In genomic region chr13:101115296-101115695, GRCm38 (mm10) we compare ENCODE assay signal across 27 mouse cellular contexts.
"Had no signal": no experiment of that assay in that cellular context is flagged by ENCODE, and none has a peak within 500 bp of the region (broad histone marks: within the 10 kb centered on the region; RNA-seq: fewer than 3 reads in every experiment).

No protein-coding gene starts in this region.

- H3K9me3 ChIP-seq: embryonic facial prominence, embryonic 10.5 days; embryonic facial prominence, embryonic 12.5 days; embryonic facial prominence, embryonic 13.5 days; embryonic facial prominence, embryonic 15.5 days; forebrain, embryonic 10.5 days; forebrain, embryonic 12.5 days; forebrain, embryonic 13.5 days; forebrain, embryonic 15.5 days had no signal

- H3K27me3 ChIP-seq: embryonic facial prominence, embryonic 12.5 days; embryonic facial prominence, embryonic 13.5 days; embryonic facial prominence, embryonic 15.5 days; forebrain, embryonic 12.5 days; forebrain, embryonic 13.5 days; forebrain, embryonic 15.5 days had no signal

- H3K4me3 ChIP-seq: embryonic facial prominence, embryonic 10.5 days; embryonic facial prominence, embryonic 12.5 days; embryonic facial prominence, embryonic 13.5 days; embryonic facial prominence, embryonic 15.5 days; erythroblast, embryonic 14.5 days; forebrain, embryonic 10.5 days; forebrain, embryonic 12.5 days; forebrain, embryonic 13.5 days; forebrain, embryonic 15.5 days; gastrocnemius, adult 2 months; heart, adult 2 months had no signal

- H3K4me1 ChIP-seq: embryonic facial prominence, embryonic 10.5 days; embryonic facial prominence, embryonic 12.5 days; embryonic facial prominence, embryonic 13.5 days; embryonic facial prominence, embryonic 15.5 days; forebrain, embryonic 10.5 days; forebrain, embryonic 12.5 days; forebrain, embryonic 13.5 days; forebrain, embryonic 15.5 days had no signal

- H3K4me2 ChIP-seq: embryonic facial prominence, embryonic 12.5 days; embryonic facial prominence, embryonic 13.5 days; embryonic facial prominence, embryonic 15.5 days; forebrain, embryonic 12.5 days; forebrain, embryonic 13.5 days; forebrain, embryonic 15.5 days had no signal

- ATAC-seq: forebrain, embryonic 13.5 days; forebrain, embryonic 14.5 days; forebrain, embryonic 15.5 days; forebrain, embryonic 16.5 days; forebrain, postnatal 0 days had no signal

- H3K36me3 ChIP-seq: embryonic facial prominence, embryonic 10.5 days; embryonic facial prominence, embryonic 12.5 days; embryonic facial prominence, embryonic 13.5 days; embryonic facial prominence, embryonic 15.5 days; forebrain, embryonic 10.5 days; forebrain, embryonic 12.5 days; forebrain, embryonic 15.5 days had no signal

- H3K27ac ChIP-seq: embryonic facial prominence, embryonic 10.5 days; embryonic facial prominence, embryonic 12.5 days; embryonic facial prominence, embryonic 13.5 days; embryonic facial prominence, embryonic 15.5 days; forebrain, embryonic 10.5 days; forebrain, embryonic 12.5 days; forebrain, embryonic 13.5 days; forebrain, embryonic 15.5 days; gastrocnemius, adult 2 months; heart, adult 2 months had no signal

- H3K9ac ChIP-seq: embryonic facial prominence, embryonic 12.5 days; embryonic facial prominence, embryonic 13.5 days; embryonic facial prominence, embryonic 15.5 days; forebrain, embryonic 12.5 days; forebrain, embryonic 13.5 days; forebrain, embryonic 15.5 days; forebrain, postnatal 0 days had no signal

- DNase-seq: cerebellum, adult 8-10 months; cerebellum, adult 9-10 months; cerebellum, adult 9-11 months; cerebellum, postnatal 10 days; cerebellum, postnatal 14 days; cerebellum, postnatal 25 days; cerebellum, postnatal 36 days; embryo, embryonic 11 days; forebrain, postnatal 0 days; gastrocnemius, adult 2 months; gastrocnemius, postnatal 10 days; gastrocnemius, postnatal 14 days; gastrocnemius, postnatal 25 days; gastrocnemius, postnatal 36 days; heart, adult 18-20 months; heart, adult 2 months had no signal
